Mouse (Mus musculus) adrenal gland (tissue): Measurements from ENCODE around the gene Zc3h7b.

Experiments used
- intact Hi-C: fragments of 180-260 bp; cut with DNase I; formaldehyde crosslinking; loops from one replicate; pipeline ENCODE4 v1.15.1; 2025

Gene Zc3h7b

DNA sequence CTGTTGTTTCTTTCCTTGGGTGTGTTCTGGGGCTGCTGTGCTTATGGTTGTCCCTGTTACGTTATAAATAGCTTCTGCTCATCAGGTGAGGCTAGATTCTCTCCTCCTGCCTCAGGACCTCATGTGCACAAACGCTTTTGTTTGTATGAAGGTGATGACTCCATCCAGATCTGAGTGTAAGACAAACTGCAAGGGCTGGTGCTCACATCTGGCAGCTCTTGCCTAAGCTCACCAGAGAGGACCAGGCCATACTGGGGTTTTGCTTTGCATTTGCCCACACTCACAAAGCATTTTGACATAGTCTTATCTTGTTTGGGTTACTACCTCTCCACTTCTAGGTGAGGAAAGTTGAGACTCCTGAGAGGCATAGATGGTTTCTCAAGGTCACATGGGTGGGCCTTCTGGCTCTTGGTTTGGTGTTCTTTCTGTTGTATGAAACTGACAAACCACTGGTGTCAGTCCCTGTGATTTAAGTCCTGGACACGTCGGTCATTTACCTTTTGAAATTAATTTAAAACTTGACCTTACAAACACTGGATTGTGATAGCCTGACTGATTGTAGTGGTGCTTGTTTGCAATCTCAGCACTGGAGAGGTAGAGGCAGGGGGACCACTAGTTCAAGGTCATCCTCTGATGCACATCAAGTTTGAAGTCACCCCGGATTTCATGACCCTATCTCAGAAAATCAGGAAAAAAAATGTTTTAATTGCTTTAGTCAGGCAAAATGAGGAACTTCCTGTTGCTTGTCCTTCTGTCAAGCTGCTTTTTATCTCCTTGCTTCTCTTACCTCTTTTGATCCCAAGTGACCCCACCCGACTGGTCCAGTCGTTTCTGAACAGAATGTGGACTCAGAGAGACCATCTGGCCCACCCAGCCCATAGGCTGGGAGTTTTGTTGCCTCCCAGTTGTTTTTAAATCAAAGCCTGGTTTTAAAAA, 68.1 kb downstream of the Zc3h7b start:
- intact Hi-C loops, result no loop called here

DNA sequence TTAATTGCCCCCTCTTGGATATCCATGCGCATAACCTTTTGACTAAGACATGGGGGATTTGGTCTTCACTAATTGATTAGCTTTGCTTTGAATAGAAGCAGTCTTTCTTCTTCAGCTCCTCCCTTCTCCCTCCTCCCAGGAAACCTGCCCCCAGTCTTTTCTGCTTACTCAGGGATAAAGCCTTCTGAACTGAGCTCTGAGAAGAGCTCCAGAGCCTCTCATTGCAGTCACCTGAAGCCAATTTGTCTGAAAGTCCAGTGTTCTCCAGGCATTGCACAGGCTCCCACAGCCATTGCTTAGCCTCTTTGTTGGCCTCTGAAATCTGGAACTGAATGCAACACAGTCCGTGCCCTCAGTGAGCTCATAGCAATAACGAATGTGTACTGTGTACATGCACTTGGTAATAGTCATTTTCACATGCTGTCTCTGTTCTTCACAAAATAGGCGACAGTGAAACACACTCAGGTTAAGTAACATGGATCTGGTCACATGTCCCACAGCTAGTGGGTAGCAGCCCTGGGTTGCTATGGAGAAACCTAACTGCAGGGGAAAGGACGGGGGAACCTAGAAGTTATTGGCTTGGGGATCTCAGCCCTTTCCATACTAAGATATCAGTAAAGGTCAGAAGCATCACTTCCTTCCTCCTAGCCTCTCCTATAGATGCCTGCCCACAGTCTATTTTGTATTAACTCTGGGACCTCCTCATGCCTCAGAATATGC, 69.3 kb downstream of the Zc3h7b start:
- intact Hi-C loops, result no loop called here

DNA sequence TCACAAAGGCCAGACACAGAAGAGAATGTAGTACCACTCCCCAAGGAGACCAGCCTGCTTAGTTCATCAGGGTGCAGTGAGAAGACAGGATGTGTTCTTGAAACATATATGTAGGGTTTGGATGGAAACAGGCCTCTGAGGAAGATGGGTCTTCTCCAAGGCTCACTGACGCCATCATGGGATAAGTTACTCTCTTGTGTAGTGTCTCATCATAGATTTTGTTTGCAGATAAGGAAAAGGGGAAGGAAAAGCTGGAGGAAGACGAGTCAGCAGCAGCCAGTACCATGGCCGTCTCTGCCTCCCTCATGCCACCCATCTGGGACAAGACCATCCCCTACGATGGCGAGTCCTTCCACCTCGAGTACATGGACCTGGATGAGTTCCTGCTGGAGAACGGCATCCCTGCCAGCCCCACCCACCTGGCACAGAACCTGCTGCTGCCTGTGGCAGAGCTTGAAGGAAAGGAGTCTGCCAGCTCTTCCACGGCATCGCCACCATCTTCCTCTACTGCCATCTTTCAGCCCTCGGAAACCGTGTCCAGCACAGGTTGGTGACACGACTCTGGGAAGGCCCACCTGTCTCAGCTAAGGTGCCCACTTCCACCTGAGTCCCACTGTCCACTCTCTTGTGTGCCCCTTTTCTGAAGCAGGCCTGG, 70.0 kb downstream of the Zc3h7b start:
- intact Hi-C loops, result no loop called here

GRCm38 (mm10) chr15:81818404-81818803, 73.5 kb downstream of the Zc3h7b start:
- intact Hi-C loops, result no loop called here

DNA sequence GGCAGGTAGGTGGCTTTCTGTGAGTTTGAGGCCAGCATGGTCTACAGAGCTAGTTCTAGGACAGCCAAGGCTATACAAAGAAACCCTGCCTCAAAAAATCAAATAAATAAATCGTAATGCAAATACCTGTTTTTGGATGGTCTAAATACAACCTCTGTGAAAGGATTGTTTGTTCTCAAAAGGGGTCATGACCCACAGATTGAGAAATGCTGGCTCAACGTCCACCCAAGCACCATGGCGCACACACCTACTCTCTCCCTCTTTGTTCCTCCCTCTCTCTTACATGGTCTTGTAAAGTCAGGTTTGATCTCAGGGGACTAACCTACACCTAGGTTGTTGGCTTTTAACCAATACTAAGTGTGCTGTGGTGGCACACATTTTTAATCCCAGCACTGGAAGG, 77.8 kb downstream of the Zc3h7b start:
- intact Hi-C loops, result no loop called here

DNA sequence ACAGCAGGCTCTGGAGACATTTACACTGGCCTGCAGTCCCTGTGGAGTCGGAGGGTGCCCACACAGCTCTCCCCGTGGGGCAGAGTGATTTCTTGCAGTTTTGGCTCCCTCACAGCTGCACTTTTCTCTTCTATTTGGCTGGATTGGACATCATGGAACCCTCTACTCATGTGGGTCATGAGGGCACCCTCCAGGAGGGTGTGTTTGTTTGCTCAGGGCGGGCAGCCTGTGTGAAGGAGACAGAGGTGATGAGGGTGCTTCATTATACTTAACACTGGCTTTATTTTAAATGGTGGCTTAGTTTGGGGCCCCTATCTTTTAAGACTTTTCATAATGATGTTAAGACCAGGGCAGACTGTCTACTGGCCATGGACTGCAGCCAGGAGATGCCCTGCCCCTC, 80.0 kb downstream of the Zc3h7b start:
- intact Hi-C loops, result no loop called here

DNA sequence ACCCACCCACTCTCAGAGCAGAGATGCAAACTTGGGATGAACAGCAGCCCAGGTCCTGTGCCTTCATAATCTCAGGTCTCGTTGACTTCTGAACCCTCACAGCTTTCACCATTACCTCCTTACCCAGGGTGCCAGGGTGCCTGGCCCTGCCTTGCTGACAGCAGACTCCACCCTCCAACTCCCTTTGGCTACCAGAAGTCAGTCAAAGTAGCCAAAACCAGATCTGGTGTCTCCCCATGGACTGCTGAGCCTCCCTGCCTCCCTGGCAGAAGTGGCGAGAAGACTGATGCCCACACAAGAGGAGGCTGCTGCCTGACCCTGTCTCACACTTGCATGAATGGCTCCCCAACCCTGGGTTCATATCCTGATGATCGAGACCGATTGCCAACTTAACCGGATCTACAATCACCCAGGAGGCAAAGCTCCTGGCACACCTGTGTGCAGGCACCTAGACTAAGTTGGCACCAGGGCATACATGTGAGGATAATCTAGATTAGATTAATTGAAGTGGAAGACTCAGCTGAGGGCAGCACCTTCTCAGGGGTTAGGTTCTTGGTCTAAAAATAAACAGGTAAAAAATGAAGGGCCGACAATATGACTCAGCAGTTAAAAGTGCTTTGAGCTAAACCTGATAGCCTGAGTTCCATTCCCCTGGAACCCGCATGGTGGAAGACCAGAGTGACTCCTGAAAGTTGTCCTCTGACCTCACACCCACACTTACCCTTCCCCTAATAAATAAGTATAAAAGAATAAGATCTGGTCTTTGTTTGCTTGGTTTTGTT, 83.8 kb downstream of the Zc3h7b start:
- intact Hi-C loops, result no loop called here

GRCm38 (mm10) chr15:81829208-81829580, 84.3 kb downstream of the Zc3h7b start:
- intact Hi-C loops, result no loop called here

GRCm38 (mm10) chr15:81830530-81830929, 85.7 kb downstream of the Zc3h7b start:
- intact Hi-C loops, result loop anchor here (5.0 kb wide), 1 partner anchor 77 kb away; no protein-coding TSS in a partner anchor

- intact Hi-C loops, result loop anchor here (5.0 kb wide), 1 partner anchor 76 kb away; no protein-coding TSS in a partner anchor
Observed at GRCm38 (mm10) chr15:81831136-81831825, 86.4 kb downstream of the Zc3h7b start.

- intact Hi-C loops, result loop anchor here (5.0 kb wide), 1 partner anchor 75 kb away; no protein-coding TSS in a partner anchor
Observed at GRCm38 (mm10) chr15:81832219-81832618, 87.4 kb downstream of the Zc3h7b start.

DNA sequence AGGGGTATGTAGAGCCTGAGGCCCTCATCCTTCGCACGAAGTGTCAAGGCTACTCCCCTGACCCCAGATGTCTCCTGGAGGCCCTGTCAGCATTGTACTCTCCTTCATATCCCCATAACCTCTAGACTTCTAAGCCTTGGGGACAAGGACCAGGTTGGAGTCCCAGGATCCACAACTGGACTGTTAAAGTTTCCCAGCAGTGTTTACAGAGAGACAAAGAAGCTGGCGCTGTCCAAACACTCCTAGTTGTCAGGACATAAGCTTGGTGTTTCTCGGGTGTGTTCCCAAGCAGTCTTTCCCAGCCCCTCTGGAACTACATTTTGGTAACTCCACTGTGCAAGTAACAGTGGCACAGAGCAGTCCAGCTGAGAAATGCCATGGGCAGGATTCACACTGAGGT, 88.6 kb downstream of the Zc3h7b start:
- intact Hi-C loops, result loop anchor here (5.0 kb wide), 1 partner anchor 74 kb away; no protein-coding TSS in a partner anchor

DNA sequence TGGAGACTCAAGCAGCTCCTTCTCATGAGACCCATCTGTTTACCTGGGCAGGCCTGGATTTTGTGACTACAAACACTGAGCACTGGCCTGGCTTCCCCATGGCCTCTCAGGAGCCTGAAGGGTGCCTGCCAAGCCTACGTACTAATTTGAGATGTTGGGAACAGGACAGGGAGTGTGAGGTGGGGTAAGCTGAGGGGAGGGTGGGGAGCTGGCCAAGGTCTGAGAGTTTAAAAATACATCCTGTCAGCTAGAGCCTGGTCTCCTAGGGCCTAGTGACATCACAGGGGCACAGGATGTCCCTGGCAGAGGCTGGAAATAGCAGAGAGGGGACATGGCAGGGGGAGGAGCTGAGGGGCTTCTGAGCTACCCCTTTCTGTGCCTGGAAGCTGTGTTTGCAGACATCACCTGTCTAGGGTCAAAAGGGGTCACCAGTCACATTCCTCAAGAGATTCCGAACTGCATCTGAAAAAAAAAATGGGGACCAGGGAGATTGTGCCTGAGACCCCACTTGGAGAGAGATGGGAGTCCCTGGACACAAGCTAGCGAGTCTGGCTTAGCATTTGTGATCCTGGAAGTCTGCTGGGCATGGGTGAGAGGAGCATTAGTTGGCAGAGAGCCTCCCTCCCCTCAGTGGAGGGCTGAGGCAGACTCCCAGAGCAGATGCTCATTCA, 89.4 kb downstream of the Zc3h7b start:
- intact Hi-C loops, result loop anchor here (5.0 kb wide), 1 partner anchor 73 kb away; no protein-coding TSS in a partner anchor

GRCm38 (mm10) chr15:81835007-81835880, 90.4 kb downstream of the Zc3h7b start:
- intact Hi-C loops, result no loop called here

- intact Hi-C loops, result no loop called here
Observed at GRCm38 (mm10) chr15:81836124-81836821, 91.4 kb downstream of the Zc3h7b start.

DNA sequence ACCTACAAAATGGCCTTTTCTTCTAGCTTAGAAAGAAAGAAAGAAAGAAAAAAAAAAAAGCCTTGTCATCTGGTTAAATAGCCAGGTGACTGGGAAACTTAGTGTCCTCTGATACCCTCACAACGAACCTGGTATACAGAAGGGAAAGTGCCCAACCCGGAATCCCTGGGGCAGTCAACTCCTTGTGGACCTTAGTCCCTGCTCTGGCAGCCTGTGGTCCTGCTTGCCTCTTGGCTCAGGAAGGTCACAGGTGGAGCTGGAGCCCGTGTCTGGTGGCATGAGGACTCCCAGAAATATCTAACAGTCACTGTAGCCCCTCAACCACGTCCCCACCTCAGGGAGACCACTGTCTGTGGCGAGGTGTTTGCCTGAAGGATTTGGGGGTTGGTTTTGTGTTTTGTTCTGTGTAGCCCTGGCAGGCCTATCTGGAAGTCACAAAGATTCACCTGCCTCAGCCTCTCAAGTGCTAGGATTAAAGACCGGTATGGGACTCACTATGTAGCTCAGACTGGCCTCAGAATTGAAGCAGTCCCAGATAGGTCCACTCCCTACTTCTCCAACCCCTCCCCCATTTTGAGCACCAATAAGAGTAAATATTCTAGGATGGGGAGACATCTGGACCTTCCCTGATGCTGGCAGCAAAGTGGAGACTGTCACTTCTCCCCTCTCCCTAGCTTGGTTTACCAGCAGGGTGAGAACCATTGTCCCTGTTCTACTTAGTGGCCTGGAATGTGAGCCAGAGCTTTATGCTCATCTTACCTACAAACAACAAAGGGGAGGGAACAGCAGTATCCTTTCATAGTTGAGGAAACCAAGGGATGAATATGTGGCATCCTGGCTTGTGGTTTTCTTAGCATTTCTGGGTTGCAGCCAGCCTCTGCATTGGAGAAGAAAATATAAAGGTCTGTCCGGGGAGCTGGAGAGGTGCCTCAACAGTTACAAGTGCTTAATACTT, 92.4 kb downstream of the Zc3h7b start:
- intact Hi-C loops, result no loop called here
